Mouse (Mus musculus) adrenal gland, adult (tissue): ENCODE measurements around the gene Fgb.

ENCODE experiments used
- DNase-seq, 2 experiments: peaks; one replicate each; pipeline ENCODE4 v3.0.0; 2022 to 2023; ENCODE audit warnings: low spot score in 1 of 2; ENCODE audit not compliant: inconsistent age in 2 of 2

The Fgb gene

GRCm38 (mm10) chr3:83049680-83050079 is at the start of gene Fgb:
Gene Fgb, minus strand, starts transcription at chr3:83049863.
- no peak for DNase-seq

GRCm38 (mm10) chr3:83099139-83099538 is 49.5 kb upstream of the Fgb start:
- DNase-seq, result no peak

- DNase-seq, result peak in 1 of 2 experiments; percentile 65
Observed at GRCm38 (mm10) chr3:83098546-83099034, 48.9 kb upstream of the Fgb start.

- no peak for DNase-seq
Observed at GRCm38 (mm10) chr3:83097586-83097985, 47.9 kb upstream of the Fgb start.

GRCm38 (mm10) chr3:83080567-83081055 is 30.9 kb upstream of the Fgb start:
- peak; percentile 51 to 89 for DNase-seq

- DNase-seq, result no peak
Observed at GRCm38 (mm10) chr3:83076563-83076962, 26.9 kb upstream of the Fgb start.

GRCm38 (mm10) chr3:83070231-83070630 is 20.6 kb upstream of the Fgb start:
- DNase-seq, result no peak

GRCm38 (mm10) chr3:83068869-83069268 is 19.2 kb upstream of the Fgb start:
- DNase-seq, result no peak

- no peak for DNase-seq
Observed at GRCm38 (mm10) chr3:83067920-83068319, 18.3 kb upstream of the Fgb start.

GRCm38 (mm10) chr3:83057046-83057445 is 7.4 kb upstream of the Fgb start:
- no peak for DNase-seq

GRCm38 (mm10) chr3:83055281-83056038 is 5.8 kb upstream of the Fgb start, which contains the start of gene Plrg1:
Gene Plrg1, plus strand, starts transcription at chr3:83055522.
- DNase-seq, result peak; percentile 99 to 100

- DNase-seq, result no peak
Observed at GRCm38 (mm10) chr3:83054759-83055158, 5.1 kb upstream of the Fgb start.

GRCm38 (mm10) chr3:83053758-83054157 is 4.1 kb upstream of the Fgb start:
- peak; percentile 14 to 74 for DNase-seq

- peak in 1 of 2 experiments; percentile 24 for DNase-seq
Observed at GRCm38 (mm10) chr3:83053126-83053525, 3.5 kb upstream of the Fgb start.

GRCm38 (mm10) chr3:83052102-83052501 is 2.4 kb upstream of the Fgb start:
- DNase-seq, result no peak

- DNase-seq, result no peak
Observed at GRCm38 (mm10) chr3:83050661-83051060, 998 bp upstream of the Fgb start.

GRCm38 (mm10) chr3:83046649-83047048 is 3.0 kb downstream of the Fgb start:
- DNase-seq, result no peak

GRCm38 (mm10) chr3:83042451-83042850 is 7.2 kb downstream of the Fgb start:
- no peak for DNase-seq

- no peak for DNase-seq
Observed at GRCm38 (mm10) chr3:83039666-83040065, 10.0 kb downstream of the Fgb start.

GRCm38 (mm10) chr3:83038865-83039264 is 10.8 kb downstream of the Fgb start:
- DNase-seq, result no peak

GRCm38 (mm10) chr3:83033801-83034200 is 15.9 kb downstream of the Fgb start:
- no peak for DNase-seq

GRCm38 (mm10) chr3:83032746-83033308 is 16.8 kb downstream of the Fgb start:
- DNase-seq, result no peak
